Mouse (Mus musculus): ENCODE results near the gene Mybpc2. TPM values are rescaled to one million over a fixed set of nuclear protein-coding genes. Genes with fewer than 3 reads are reported as not detected.
A peak's percentile ranks its signal among the peaks of the same experiment; 100 is the strongest.

Gene Mybpc2
- total RNA-seq (2014; rRNA removed) (0.14 and 0.47 TPM in 2 replicates), polyA plus RNA-seq (2015; fragmentation: Nextera tagmentation; extraction: Ambion mirVana) (0.19 and 0.25 TPM in 2 replicates)

- Histone ChIP-seq H3K4me3 (ENCODE audit: low read length) (no peak within 1 kb of the TSS), H3K9ac (replicated peaks; ENCODE audit: low read length) (no peak within 1 kb of the TSS; the same call in 1 of the 2 replicates), H3K36me3 (ENCODE audit: insufficient read depth, low read length) (no peaks in the 10 kb centered on the region), H3K4me2 (ENCODE audit: low read depth, low read length) (peak within 1 kb of the TSS; percentile 41), H3K4me1 (ENCODE audit: insufficient read depth, low read length) (peaks cover 8% of the 10 kb centered on the region; the same call in 1 of the 2 replicates), H3K9me3 (ENCODE audit: low read length) (no peaks in the 10 kb centered on the region), H3K27ac (peak within 1 kb of the TSS; percentile 20; the same call in 1 of the 2 replicates), H3K27me3 (ENCODE audit: insufficient read depth, low read length) (no peaks in the 10 kb centered on the region)
- 36% methylated on average over 12 of the region's 12 CpGs for WGBS
- DNase-seq (ENCODE audit: low spot score) (no peak), ATAC-seq (no peak)
- no peak for TF ChIP-seq CTCF (IDR thresholded peaks at IDR 0.05; ENCODE audit: low read depth)
Measured at GRCm38 (mm10) chr7:44524502-44524901, at the start of gene Mybpc2. Gene Mybpc2 (minus strand): TSS chr7:44524656.

- no peak for DNase-seq (ENCODE audit: low spot score)
- H3K36me3 ChIP-seq (ENCODE audit: insufficient read depth, low read length) = no peaks in the 10 kb centered on the region
- no peaks in the 10 kb centered on the region for H3K4me1 ChIP-seq (ENCODE audit: insufficient read depth, low read length)
- no peak overlapping the region for H3K4me2 ChIP-seq (ENCODE audit: low read depth, low read length)
- H3K9ac ChIP-seq (replicated peaks; ENCODE audit: low read length) = no peak overlapping the region
- TF ChIP-seq CTCF (IDR thresholded peaks at IDR 0.05; ENCODE audit: low read depth) = no peak
- 76% methylated on average over 5 of the region's 5 CpGs for WGBS
- no peak for ATAC-seq
- no peak overlapping the region for H3K27ac ChIP-seq
- no peaks in the 10 kb centered on the region for H3K27me3 ChIP-seq (ENCODE audit: insufficient read depth, low read length)
- no peak overlapping the region for H3K4me3 ChIP-seq (ENCODE audit: low read length)
- no peaks in the 10 kb centered on the region for H3K9me3 ChIP-seq (ENCODE audit: low read length)
Measured at GRCm38 (mm10) chr7:44572956-44573484, 48.6 kb upstream of the Mybpc2 start.

GRCm38 (mm10) chr7:44572213-44572701, 47.8 kb upstream of the Mybpc2 start, which contains the start of gene Napsa:
Gene Napsa (plus strand): TSS chr7:44572380.
- Histone ChIP-seq H3K27ac (no peak within 1 kb of the TSS), H3K9ac (replicated peaks; ENCODE audit: low read length) (no peak within 1 kb of the TSS), H3K4me2 (ENCODE audit: low read depth, low read length) (no peak within 1 kb of the TSS), H3K36me3 (ENCODE audit: insufficient read depth, low read length) (no peaks in the 10 kb centered on the region), H3K4me3 (ENCODE audit: low read length) (no peak within 1 kb of the TSS), H3K4me1 (ENCODE audit: insufficient read depth, low read length) (no peaks in the 10 kb centered on the region), H3K9me3 (ENCODE audit: low read length) (no peaks in the 10 kb centered on the region), H3K27me3 (ENCODE audit: insufficient read depth, low read length) (no peaks in the 10 kb centered on the region)
- ATAC-seq = no peak
- 32% methylated on average over 7 of the region's 7 CpGs for WGBS
- TF ChIP-seq CTCF (IDR thresholded peaks at IDR 0.05; ENCODE audit: low read depth) = no peak
- no peak for DNase-seq (ENCODE audit: low spot score)

GRCm38 (mm10) chr7:44571811-44572210, 47.4 kb upstream of the Mybpc2 start:
- Histone ChIP-seq H3K9me3 (ENCODE audit: low read length) (no peaks in the 10 kb centered on the region), H3K27me3 (ENCODE audit: insufficient read depth, low read length) (no peaks in the 10 kb centered on the region), H3K4me2 (ENCODE audit: low read depth, low read length) (no peak overlapping the region), H3K4me1 (ENCODE audit: insufficient read depth, low read length) (no peaks in the 10 kb centered on the region), H3K9ac (replicated peaks; ENCODE audit: low read length) (no peak overlapping the region), H3K27ac (no peak overlapping the region), H3K36me3 (ENCODE audit: insufficient read depth, low read length) (no peaks in the 10 kb centered on the region), H3K4me3 (ENCODE audit: low read length) (no peak overlapping the region)
- ATAC-seq = no peak
- 23% methylated on average over 4 of the region's 4 CpGs for WGBS
- TF ChIP-seq CTCF (IDR thresholded peaks at IDR 0.05; ENCODE audit: low read depth) = no peak
- no peak for DNase-seq (ENCODE audit: low spot score)

- no peak for TF ChIP-seq CTCF (IDR thresholded peaks at IDR 0.05; ENCODE audit: low read depth)
- Histone ChIP-seq H3K27me3 (ENCODE audit: insufficient read depth, low read length) (no peaks in the 10 kb centered on the region), H3K9me3 (ENCODE audit: low read length) (no peaks in the 10 kb centered on the region), H3K4me2 (ENCODE audit: low read depth, low read length) (no peak overlapping the region), H3K9ac (replicated peaks; ENCODE audit: low read length) (no peak overlapping the region), H3K4me3 (ENCODE audit: low read length) (no peak overlapping the region), H3K36me3 (ENCODE audit: insufficient read depth, low read length) (no peaks in the 10 kb centered on the region), H3K27ac (no peak overlapping the region), H3K4me1 (ENCODE audit: insufficient read depth, low read length) (no peaks in the 10 kb centered on the region)
- ATAC-seq = no peak
- WGBS = 89% methylated on average over 6 of the region's 6 CpGs
- no peak for DNase-seq (ENCODE audit: low spot score)
Measured at GRCm38 (mm10) chr7:44570989-44571388, 46.5 kb upstream of the Mybpc2 start.

GRCm38 (mm10) chr7:44568803-44569202, 44.3 kb upstream of the Mybpc2 start:
- ATAC-seq (no peak), DNase-seq (ENCODE audit: low spot score) (no peak)
- 77% methylated on average over 9 of the region's 9 CpGs for WGBS
- no peak overlapping the region for H3K4me2 ChIP-seq (ENCODE audit: low read depth, low read length)
- no peaks in the 10 kb centered on the region for H3K27me3 ChIP-seq (ENCODE audit: insufficient read depth, low read length)
- no peaks in the 10 kb centered on the region for H3K36me3 ChIP-seq (ENCODE audit: insufficient read depth, low read length)
- no peak overlapping the region for H3K4me3 ChIP-seq (ENCODE audit: low read length)
- H3K4me1 ChIP-seq (ENCODE audit: insufficient read depth, low read length) = no peaks in the 10 kb centered on the region
- no peak overlapping the region for H3K9ac ChIP-seq (replicated peaks; ENCODE audit: low read length)
- no peaks in the 10 kb centered on the region for H3K9me3 ChIP-seq (ENCODE audit: low read length)
- H3K27ac ChIP-seq = no peak overlapping the region
- no peak for TF ChIP-seq CTCF (IDR thresholded peaks at IDR 0.05; ENCODE audit: low read depth)

GRCm38 (mm10) chr7:44565414-44565813, 41.0 kb upstream of the Mybpc2 start:
- H3K27ac ChIP-seq = no peak overlapping the region
- DNase-seq (ENCODE audit: low spot score) = no peak
- TF ChIP-seq CTCF (IDR thresholded peaks at IDR 0.05; ENCODE audit: low read depth) = no peak
- H3K9ac ChIP-seq (replicated peaks; ENCODE audit: low read length) = no peak overlapping the region
- no peaks in the 10 kb centered on the region for H3K4me1 ChIP-seq (ENCODE audit: insufficient read depth, low read length)
- no peaks in the 10 kb centered on the region for H3K27me3 ChIP-seq (ENCODE audit: insufficient read depth, low read length)
- no peak overlapping the region for H3K4me3 ChIP-seq (ENCODE audit: low read length)
- H3K4me2 ChIP-seq (ENCODE audit: low read depth, low read length) = no peak overlapping the region
- H3K9me3 ChIP-seq (ENCODE audit: low read length) = no peaks in the 10 kb centered on the region
- H3K36me3 ChIP-seq (ENCODE audit: insufficient read depth, low read length) = no peaks in the 10 kb centered on the region
- no peak for ATAC-seq
- 72% methylated on average over 6 of the region's 6 CpGs for WGBS

All from hindbrain, postnatal 0 days (tissue).